Mouse (Mus musculus) liver, adult 2 months (tissue): ENCODE measurements around the gene Cdh23.

Experiments
- CTCF ChIP-seq: fragments of 200-500 bp; IDR thresholded peaks from 2 replicates; pipeline ENCODE4 v1.5.1; 2011; ENCODE audit warnings: low read depth, low read length, control low read depth
- POLR2A ChIP-seq: fragments of 200-500 bp; IDR thresholded peaks from 2 replicates; pipeline ENCODE4 v1.6.1; 2011; ENCODE audit warnings: low read length, control low read depth; ENCODE audit not compliant: insufficient read depth; ENCODE audit errors: extremely low read depth

DNA sequence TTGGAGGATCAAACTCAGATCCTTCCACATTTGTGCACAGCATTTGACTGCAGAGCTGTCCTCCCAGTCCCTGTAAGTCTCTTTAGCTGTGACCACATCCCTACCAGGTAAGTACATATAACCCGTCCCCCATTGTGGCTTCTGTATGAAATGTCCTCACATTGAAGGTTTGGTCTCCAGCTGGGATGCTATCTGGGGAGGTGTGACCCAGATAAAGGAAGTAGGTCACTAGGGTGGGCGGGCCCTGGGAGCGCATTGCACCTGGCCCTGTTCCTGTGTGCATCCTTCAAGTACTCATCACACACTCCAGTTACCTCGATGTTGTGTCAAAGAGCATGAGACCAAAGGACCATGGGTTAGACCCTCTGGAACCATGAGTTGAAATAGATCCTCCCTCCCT is 254.0 kb downstream of the Cdh23 start:
- TF ChIP-seq CTCF (no peak), POLR2A (no peak)
